Mouse (Mus musculus): Measurements from ENCODE around the gene Fyn.
A peak's percentile ranks its signal among the peaks of the same experiment; 100 is the strongest.

Gene Fyn

DNA sequence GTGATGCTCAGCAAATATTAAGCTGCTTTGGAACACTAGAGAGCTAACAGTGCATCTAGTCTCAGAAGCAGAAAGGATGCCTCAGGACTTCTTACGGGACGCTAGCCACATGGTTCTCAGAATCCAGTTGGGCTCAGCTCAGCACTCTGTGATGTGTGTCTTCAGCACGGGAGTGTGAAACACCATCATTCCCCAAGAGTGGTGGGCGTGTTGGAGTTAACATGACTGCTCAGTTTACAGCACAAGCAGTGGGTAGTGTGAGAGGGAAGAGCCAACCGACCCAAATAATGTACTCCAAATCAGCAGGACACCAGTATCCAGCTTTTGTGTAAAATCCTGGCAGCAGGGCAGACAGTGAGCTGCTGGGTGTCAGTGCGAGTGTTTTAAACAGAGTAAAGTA, 116.2 kb downstream of the Fyn start:
- no peak for DNase-seq

DNA sequence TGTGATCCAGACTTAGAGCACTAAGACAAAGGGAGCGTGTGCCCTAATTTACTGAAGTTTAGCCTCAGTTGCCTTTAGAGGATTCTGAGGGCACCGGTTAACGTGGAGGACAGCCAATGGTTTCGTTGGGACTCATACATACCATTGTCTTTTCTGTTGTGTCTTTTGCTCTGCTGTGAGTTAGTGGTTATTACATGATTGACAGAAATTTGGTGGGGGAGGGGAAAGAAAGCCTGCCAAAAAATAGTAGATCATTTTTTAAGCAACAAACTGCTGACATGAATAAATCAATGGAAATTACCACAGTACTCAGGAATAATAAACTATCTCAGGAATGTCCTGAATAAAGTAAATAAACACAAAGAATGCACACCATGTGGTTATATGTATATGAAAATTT, 117.3 kb downstream of the Fyn start:
- DNase-seq = no peak

DNA sequence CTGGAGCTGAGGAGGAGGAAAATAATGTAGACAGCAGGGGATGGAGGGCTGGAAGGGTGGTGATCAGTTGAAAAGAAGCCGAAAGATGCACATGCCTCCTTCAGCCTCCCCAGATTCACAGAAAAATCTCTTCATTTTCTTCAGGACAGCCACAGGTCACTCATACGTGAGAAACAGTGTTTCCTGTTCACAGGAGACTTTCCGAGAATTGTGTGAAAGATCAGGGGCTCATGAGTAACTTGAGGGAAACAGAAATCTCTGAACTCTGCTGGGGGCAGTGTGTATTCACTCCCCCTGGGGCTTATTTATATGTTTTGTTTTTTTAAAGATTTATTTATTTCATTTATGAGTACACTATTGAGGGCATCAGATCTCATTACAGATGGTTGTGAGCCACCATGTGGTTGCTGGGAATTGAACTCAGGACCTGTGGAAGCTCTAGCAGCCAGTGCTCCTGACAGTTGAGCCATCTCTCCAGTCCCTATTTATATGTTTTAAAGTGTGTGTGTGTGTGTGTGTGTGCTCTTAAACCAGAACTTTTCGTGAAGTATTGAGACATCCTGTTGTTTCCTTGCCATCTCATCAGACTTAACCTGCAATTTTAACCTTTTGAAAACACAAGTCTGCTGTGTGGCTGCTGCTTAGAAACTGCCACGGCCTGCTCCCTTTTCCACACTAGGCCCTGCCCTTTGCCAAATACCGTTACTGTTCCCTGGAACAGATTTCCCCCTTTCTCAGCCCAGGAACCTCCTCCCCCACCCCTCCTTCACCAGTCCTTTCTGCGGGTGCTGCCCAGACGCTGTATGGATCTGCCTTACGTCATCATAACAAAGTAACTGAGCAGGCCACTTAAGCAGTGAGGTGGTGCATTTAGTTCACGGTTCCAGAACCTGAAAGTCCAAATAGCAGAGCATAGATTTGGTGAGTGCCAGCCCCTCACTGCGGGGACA, 118.1 kb downstream of the Fyn start:
- no peak for DNase-seq

DNA sequence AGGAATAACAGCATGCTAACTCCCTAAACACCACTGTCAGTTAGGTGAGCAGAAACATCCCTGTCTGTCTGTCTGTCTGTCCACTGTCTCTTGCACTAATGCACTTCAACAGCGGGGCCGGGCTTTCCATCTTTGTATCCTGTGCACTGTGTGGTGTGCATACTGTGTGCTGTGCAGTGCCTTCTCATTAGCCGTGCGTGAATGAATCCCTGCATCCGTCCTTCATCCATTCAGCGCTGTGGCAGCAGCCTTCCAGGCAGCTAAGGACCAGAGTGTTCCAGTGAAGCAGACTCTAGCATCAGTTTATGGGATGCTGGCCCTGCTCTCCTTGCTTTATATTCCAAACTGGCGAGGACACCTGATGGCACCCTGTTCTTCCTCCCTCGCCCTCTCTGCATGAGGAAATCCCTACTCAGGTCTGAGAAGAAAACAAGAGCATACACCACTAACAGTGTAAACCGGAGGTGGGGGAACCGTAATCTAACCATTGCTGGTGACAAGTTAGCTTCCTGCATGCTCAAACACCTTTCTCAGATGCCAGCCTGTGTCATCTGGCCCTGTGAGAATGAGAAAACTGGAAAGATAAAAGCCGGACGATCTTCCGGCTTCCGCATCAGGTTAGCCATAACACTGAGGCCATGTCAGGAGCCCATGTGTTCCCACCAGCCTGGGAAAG, 119.2 kb downstream of the Fyn start:
- DNase-seq = no peak

DNA sequence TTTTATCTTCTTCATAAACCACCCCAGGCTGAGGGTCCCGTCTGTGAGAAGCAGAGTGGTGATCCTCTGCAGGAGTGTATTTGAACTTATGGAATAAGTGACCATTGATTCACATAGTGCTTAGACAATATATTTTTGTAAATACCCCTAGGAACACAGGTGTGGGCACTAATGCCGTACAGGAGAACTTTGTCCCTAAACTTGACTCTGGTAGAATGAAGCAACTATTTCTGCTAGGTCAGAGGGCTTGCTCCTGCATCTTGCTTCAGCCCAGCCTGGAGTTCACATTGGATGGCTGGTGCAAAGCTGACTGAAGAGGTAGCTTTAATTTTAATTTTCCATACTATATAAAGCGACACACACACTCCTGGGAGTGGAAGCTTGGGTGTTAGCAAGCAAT, 119.9 kb downstream of the Fyn start:
- DNase-seq = no peak

DNA sequence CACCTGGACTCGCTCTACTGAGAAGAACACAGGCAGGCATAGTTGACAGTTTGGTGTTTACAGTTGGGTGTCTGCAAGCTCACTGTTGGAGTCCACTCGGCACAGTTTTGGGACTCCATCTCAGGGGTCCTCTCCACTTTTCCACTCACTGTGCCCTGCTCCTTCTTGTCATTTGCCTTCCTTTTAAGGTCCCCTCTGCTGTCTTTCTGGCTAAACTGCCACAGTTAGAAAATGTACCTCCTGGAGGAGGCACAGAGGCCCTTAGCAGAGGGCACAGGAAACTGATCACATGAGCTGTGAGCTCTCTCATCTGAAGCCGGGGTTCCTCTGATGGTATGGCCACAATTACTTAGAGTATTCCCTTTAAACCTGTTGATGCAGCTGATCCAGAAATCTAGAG, 120.3 kb downstream of the Fyn start:
- DNase-seq = no peak

DNA sequence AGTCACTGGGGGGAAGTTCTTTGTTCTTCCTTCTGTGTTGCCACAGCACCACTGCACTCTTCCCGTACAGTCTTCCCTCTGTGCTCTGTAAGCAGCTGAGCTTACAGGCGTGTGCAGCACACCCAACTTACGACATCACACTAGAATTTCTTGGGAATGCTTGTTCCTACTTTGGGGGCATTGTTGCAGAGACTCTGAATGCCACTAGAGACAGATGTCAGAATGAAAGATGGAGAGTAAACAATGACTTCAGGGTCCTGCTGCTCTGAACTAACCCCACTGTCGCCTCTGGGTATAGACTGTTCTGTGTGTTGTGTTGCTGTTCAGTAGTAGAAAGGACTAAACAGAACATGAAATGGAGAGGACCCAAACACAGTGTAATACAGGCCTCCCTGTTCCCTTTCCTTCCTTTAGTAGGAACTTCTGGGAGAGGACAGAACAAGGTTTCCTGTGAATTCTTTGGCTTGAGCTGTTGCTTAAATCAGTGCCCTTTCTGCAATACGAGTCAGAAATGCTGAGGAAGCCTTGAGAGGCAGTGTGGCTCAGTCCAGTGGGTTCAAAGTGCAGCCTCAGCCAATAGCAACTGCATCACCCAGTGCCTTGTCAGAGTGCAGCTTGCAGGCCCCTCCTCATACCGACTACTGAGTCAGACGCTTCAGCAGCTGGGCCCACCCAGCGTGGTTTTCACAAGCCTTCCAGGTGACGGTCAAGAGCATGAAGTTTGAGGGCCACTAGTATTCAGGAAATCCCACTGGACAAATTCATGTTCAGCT, 121.9 kb downstream of the Fyn start:
- no peak for DNase-seq

DNA sequence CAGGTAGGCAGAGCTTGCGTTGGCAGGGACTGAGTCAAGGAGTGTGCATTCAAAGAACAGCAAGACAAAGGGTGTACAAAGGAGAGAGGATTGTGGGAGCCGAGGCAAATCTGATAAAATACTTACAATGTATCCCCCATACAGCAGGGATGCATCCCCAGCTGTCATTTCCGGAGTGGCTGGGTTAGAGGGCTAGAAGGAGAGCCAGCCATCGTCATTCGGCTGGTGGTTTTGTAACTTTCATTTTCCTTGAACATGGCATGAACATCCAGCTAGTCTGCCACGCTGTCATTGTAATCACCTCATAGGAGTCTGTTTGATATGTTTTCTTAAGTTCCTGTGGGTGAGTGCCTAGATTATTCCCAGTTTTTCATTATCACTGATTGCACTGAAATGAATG, 123.5 kb downstream of the Fyn start:
- no peak for DNase-seq

DNA sequence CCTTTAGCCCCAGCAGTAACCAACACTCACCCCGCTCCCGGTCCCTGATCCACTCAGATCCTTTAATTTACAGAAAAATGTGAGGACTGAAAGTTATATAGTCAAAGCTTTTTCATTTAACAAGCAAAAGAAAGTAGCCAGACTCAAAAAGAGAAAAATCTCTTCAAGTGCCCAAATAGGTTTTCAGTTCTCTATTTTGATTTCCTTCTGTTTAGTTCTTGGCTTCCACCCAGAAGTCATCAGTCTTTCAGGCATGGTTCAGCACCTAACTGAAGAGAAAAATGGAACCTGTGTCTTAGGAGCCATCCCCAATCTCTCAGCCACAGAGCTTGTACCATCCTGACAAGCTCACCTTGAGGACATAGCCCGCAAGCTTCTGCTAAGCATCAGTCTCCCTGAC, 124.4 kb downstream of the Fyn start:
- no peak for DNase-seq

DNA sequence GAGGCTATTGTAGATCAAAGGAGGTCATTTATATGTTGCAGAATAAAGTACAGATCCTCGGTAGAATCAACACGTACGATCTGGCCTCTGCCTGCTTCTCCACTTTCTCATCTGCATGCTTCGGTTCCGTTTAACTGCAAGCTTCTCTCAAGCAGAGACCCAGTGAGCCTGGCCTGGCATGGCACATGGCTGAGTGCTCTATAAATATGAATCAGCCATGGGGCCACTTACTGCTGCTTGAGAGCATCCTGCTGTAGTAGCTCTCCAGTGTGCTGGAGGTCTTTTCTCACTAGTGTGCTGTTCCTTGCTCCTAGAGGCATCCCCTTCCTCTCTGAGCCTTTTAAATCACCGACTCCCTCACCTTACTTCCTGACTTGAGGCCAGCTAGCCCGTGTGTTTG, 130.0 kb downstream of the Fyn start:
- DNase-seq = no peak

DNA sequence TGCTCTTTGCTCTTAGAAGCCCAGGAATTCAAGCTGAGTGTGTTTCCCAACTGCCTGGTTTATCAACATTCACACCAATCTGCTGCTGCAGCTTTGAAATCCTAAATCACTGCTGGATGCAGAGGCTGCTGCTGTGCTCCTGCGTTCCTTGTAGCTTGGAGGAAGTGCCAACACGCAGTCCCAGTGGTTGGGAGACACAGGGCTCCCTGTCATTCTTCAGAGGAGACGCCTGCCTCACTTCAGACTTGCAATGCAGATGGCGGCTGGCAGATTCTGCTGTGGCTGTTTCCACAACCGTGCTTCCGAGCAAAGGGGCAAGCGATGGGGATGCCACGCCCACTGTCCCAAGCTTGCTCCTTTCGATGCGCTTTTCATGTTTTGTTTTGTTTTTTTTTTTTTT, 132.9 kb downstream of the Fyn start:
- DNase-seq = no peak

DNA sequence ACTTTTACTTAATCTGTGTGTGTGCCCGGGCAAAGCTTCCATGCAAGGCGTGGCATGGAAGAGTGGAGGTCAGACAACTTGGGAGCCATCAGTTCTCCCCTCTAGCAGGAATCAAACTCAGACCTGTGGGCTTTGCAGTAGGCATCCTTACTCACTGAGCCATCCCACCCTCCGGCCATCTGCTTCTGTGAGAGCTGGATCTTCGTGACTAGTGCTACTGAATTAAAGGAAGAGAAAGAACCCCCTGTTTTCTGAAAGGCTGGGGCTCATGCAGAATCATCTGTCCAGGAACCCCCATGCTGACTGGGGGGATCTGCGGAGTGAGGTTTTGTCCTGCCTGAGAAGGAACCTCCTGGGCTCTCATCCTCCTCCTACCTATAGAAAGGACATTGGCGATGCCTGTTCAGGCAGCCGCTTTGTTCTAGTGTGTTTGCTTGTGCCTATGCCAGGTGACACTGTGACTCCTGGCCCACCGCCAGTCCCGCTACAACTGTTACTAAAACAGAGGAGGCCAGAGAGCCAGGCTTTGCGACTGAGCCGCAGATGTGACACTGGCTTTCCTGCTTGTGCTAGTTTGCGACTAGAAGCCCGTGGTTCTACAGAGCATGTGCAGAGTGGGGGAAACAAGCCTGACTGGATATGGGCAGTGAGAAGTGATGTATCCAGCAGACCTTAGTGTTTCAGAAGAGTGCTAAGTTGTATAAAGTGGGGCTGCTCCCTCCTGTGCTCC, 133.5 kb downstream of the Fyn start:
- peak; percentile 53 for DNase-seq

DNA sequence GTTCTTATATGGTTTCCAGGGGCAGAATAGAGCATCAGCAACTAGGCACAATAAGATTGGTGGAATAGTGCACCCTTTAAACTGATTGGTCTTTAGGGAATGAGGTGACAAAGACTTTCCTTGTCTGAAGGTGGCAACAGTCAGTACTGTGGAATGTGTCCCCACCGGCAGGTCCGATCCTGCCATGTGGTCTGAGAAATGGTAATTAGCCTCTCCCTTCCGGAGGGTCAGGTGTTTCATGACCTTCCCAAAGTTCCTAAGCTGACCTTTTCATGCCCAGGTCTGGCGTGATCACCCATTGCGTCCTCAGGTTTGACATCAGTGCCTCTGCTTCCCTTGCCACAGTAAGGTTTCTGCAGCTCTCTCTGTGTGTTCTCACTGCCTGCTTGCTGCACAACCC, 134.7 kb downstream of the Fyn start:
- DNase-seq = no peak

DNA sequence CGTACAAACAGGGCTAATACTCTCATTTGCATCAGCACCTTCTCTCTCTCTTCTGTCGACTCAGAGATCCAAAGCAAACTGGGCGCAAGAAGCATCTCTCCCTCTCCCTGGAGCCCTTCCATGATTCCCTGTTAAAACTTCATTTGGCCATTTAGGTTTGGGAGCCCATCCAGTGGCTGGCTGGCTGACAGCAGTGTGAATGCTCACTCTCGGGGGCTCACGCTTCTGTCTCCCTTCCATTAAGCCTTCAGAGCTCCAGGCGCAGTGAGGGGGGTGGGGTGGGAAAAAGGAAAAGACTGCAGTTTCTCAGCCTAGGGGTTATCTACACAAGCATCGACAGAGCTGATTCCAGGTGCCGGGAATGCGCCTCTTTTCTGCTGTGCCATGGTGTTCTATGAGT, 136.4 kb downstream of the Fyn start:
- DNase-seq = no peak

DNA sequence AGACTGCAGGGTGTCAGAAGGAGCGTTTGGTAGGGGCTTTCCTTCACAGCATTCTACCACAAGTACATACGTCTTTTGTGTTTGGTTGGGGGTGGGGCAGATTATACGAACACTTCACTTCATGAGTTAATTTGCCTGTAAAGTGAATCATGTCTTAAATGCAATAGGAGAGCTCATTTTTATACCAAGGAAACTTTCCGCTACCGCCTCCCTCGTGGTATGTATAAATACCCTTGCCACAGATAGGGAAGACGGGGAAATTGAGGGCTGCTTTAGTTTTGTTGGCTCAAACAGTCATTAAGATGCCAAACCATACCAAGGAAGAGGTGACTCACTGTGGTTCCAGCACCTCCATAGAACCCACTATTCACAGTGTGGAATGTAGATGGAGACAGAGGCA, 137.0 kb downstream of the Fyn start:
- no peak for DNase-seq

DNA sequence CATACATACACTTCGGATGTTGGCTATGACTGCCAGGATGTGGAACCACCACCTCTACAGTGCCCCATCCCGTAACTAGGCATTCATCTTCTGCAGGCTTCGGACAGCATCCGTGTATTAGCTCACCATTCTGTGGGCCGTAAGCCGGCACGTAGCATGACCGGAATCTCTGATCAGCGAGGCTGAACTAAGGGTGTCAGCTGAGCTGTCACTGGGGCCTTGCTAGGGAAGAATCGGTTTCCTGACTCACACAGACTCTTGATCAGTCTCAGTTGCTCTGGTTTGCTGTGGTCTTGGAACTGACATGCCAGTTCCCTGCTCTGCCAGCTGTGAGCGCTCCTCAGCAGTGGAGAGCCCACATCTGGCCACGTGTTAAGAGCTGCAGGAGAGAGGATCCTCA, 137.7 kb downstream of the Fyn start:
- DNase-seq = no peak

DNA sequence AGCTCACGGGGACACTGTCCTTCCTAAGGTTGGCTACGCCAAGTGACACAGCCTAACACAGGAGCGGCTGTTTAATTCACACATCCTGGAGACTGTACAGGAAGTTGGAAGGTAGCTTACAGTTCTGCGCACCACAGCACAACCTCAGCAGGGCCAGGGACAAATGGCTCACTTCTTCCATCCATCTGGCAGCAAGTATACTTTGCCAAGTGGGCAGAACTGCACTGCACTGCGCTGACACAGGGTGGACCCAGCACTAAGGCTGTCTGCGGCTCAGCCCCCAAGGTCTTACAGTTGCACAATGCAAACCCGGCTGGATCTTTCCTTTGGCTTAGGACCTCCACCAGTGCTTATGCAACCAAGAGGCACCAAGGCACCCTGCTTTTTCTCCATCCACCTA, 138.2 kb downstream of the Fyn start:
- no peak for DNase-seq

DNA sequence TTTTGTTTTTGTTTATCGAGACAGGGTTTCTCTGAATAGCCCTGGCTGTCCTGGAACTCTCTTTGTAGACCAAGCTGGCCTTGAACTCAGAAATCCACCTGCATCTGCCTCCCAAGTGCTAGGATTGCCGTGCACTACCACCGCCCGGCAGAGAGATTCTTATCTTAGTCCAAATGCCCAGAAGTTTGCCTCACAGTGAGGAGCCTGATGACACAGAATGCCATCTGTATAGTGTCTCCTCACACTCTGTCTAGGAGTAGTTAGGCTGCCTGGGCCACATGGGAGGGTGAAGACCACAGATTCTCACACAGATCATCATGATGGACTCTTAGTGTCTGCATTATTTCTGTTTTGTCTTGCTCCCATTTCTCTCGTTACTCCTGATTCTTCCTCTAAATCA, 140.1 kb downstream of the Fyn start:
- no peak for DNase-seq

DNA sequence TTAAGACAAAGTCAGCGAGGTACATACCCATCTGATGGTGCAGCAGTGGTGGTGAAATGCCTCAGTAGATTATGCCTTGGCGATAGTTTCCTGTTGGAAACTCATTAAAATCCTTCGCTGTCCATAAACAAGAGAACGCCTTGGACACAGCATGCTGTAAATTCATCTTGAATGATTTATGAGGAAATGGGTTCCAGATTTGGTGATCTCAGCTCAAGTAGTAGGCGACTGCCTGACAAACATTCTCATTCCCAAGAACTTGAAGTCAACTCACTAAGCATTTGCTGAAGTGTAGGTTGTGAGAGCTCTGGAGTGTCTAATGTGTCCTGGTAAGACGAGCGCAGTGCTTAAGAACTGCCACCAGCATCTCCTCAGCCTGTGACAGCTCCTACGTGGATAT, 141.3 kb downstream of the Fyn start:
- no peak for DNase-seq

DNA sequence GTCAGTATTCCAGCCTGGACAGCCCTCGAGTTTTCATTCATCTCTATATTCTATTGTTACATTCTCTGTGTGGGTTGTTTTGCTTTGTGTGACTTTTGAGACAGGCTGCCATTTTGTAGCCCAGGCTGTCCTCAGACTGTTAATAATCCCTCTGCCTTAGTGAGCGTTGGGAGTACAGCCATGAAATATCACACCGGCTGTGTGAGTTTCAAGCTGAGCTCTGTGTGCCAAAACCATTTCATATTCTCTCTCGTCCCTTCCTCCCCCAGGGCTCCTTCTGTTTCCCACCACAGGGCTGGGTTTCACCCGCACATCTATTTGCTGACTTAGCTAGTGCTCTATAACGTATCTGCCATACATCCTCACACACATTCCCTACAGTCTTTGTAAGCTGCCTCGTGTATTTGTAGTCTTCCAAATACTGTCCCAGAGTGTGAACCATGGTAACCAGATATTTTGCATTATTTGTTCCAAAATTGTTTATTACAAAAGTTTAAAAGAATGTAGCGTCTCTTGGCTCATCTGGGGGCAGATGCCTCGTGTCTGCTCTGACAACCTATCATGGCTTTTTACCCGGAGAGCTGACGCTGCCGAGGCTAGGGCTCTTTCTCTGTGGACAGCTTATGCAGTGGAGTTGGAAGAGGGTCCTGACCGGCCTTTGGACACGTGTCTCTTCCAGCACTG, 144.1 kb downstream of the Fyn start:
- no peak for DNase-seq

DNA sequence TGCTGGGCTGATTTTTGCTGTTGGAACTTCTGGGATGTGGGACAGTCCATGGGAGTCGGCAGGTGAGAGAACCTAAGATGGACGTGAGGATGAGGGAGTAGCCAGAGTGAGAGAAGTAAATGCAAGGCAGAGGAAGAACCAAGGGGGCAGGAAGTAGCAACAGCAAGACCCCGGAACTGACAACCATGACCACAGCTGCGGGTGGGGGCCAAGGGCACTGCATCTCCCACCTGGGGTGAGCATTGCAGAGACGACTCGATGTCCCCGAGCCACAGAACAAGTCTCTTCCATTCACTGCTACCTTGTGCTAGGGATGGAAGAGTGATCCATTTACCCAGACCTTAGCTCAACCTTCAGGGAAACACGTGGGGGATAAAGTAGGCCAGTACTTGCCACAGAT, 146.3 kb downstream of the Fyn start:
- no peak for DNase-seq

DNA sequence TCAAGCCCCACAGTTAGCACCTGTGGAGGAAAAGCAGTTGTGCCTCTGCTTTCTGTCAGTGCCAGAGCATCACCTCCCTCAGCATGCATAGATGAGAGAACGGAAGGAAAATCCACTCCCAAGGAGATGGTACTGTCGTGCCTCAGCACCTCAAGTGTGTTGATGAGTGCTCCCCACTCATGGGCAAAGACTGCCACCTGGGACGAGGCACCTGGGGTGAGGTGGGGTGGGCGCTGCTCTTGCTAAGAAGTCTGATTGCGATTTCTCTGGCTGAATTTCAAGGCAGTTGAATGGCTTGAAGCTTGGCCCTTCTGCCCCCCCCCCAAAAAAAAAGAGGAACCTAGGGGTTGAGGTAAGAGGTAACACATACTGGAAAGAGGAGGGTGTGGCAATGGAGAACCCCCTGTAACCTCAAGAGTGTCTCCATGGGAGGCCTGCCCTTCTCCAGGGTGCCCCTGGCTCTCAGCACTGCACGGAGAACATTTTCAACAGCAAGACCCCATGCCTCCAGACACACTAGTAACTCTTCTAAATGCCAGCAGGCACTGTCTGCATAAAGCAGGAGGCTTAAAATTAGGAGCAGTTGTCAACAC, 148.0 kb downstream of the Fyn start:
- DNase-seq = no peak

Data from kidney, adult 11 months (tissue).